Mouse (Mus musculus): ENCODE measurements around the gene Prph. TPM values are rescaled to one million over a fixed set of nuclear protein-coding genes. Genes with fewer than 3 reads are reported as not detected.
A peak's percentile ranks its signal among the peaks of the same experiment; 100 is the strongest.

Prph gene
- polyA plus RNA-seq, 1 experiment = not detected

DNA sequence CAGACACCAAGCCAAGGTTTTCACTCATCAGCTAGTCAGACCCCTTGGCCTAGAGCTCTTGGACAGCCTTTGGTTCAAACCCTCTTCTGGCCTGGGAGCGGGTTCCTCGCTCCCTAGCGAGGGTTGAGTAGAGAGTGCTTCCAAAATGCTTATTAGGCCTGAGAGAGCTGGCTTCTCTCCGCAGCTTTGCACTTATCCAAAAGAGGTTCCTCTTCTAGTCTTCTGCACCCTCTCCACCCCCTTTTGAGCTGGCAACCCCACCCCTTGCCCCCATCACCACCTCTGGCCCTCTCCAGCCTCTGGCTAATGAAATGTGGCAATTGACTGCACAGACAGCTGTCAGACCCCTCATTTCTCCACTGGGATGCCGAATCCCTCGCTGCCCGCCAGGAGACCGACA is 37.9 kb downstream of the Prph start, which contains the start of gene Dnajc22:
TSS of gene Dnajc22 (plus strand) at position 301 of the 400 bp plus-strand sequence.
- TF ChIP-seq CTCF (IDR thresholded peaks at IDR 0.05; ENCODE audit: insufficient read depth, low read depth, low read length) (no peak), POLR2A (IDR thresholded peaks at IDR 0.05; ENCODE audit: insufficient read depth, low read depth, low read length) (no peak)
- 86% methylated on average over 8 of the region's 8 CpGs for WGBS
- peak within 1 kb of the TSS; percentile 54 for H3K4me3 ChIP-seq (ENCODE audit: insufficient read depth, low read depth, low read length)
- H3K4me1 ChIP-seq (ENCODE audit: control insufficient read depth, insufficient read depth, low read length) = peaks cover 35% of the 10 kb centered on the region
- H3K27ac ChIP-seq (ENCODE audit: insufficient read depth, low read depth, low read length) = no peak within 1 kb of the TSS

DNA sequence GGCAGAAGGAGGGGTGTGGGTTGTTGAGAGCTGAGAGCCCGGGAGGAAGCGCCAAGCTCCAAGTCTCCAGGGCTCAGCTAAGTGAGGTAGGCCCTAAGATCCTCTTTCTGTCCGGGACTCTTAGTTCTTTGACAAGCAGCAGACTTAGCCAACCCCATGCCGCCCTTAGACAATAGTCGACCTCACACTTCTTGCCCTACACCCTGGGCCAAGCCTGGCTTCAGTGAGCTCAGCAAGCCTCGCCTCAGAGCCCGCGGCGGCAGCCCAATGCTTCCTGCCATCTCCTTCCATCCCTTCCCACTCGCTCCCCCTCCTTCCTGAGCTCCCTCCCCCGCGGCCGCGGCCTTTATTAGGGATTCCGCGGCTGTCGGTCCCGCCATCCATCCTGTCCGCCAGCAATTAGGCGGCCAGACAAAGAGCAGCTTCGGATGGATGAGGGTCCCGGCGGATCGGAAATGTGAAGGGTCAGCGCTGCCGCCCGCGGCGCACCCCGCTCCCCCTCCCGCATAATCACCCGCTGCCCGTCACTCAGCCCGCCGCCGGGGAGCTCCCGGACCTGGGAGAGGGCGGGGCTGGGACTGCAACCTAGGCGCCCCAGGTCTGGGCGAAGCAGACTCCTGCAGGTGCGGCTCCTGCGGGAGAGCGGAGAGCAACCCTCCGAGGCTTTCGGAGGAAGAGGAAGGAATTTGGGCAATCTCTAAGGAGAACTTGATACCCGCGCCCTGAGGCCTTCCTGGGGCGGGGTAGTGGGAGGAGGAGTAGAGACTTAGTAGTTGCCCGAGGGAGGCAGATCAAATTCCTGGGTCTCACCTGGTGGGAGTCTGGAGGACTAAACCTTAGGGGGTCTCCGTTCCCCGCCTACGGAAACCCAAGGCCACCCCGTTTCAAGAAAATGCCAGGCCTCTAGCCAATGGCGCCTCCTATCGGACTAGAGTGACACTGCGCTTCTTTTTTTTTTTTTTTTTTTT is 38.6 kb downstream of the Prph start:
- TF ChIP-seq CTCF (IDR thresholded peaks at IDR 0.05; ENCODE audit: insufficient read depth, low read depth, low read length) (peak; percentile 74), POLR2A (IDR thresholded peaks at IDR 0.05; ENCODE audit: insufficient read depth, low read depth, low read length) (no peak)
- H3K27ac ChIP-seq (ENCODE audit: insufficient read depth, low read depth, low read length) = no peak overlapping the region
- H3K4me3 ChIP-seq (ENCODE audit: insufficient read depth, low read depth, low read length) = peak overlapping the region; percentile 54
- 6% methylated on average over 56 of the region's 56 CpGs for WGBS
- peaks cover 38% of the 10 kb centered on the region for H3K4me1 ChIP-seq (ENCODE audit: control insufficient read depth, insufficient read depth, low read length)

DNA sequence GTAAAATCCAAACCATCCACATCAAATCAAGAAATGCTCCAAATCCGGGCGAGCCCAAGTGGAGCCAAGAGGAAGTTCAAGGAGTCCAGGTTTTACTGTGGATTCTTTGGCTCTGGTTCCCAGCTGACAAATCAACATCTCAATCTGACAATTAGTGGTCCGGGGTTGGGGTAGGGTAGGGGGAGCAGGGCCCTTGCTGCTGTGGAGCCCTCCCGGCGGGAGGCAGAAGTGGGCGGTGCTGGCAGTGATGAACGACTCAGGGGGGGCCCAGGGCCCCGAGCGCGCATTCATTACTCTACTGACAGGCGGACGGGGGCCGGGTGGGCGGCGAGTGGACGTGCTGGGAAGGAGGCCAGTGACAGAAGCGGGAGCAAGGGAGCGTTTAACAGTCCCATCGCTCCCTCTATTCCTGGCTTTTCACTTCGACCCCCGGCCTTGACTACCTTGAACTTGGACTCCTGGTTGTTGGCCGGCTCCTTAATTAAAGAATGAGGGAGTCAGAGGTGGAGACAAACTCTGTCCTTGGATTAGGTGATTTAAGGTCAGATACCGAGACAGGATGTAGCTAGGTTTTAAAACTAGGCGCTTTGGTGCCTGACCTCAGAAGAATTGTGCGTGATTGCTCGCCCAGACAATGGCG is 39.8 kb downstream of the Prph start:
- Histone ChIP-seq H3K27ac (ENCODE audit: insufficient read depth, low read depth, low read length) (no peak overlapping the region), H3K4me3 (ENCODE audit: insufficient read depth, low read depth, low read length) (no peak overlapping the region), H3K4me1 (ENCODE audit: control insufficient read depth, insufficient read depth, low read length) (peaks cover 41% of the 10 kb centered on the region)
- 19% methylated on average over 27 of the region's 27 CpGs for WGBS
- TF ChIP-seq POLR2A (IDR thresholded peaks at IDR 0.05; ENCODE audit: insufficient read depth, low read depth, low read length) (no peak), CTCF (IDR thresholded peaks at IDR 0.05; ENCODE audit: insufficient read depth, low read depth, low read length) (no peak)

DNA sequence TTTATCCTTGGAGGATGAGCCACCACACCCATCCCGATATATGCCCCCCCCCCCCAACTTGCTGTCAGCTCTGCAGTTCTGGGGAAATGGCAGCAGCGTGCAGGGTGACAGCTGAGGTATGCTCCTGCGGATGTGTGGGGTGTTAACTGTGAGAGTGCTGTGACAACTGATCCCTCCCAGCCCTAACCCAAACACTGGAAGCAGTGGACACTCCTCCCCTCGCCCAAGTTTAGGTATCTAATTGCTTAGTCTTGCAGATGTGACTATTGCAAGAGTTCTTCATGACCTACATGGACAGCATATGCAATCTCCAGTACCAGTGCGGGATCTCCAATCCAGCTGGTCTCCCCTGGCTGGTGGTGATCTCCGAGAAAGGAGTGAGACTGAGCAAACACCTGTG is 40.4 kb downstream of the Prph start:
- TF ChIP-seq CTCF (IDR thresholded peaks at IDR 0.05; ENCODE audit: insufficient read depth, low read depth, low read length) (no peak), POLR2A (IDR thresholded peaks at IDR 0.05; ENCODE audit: insufficient read depth, low read depth, low read length) (no peak)
- 66% methylated on average over 6 of the region's 6 CpGs for WGBS
- H3K4me1 ChIP-seq (ENCODE audit: control insufficient read depth, insufficient read depth, low read length) = peaks cover 41% of the 10 kb centered on the region

DNA sequence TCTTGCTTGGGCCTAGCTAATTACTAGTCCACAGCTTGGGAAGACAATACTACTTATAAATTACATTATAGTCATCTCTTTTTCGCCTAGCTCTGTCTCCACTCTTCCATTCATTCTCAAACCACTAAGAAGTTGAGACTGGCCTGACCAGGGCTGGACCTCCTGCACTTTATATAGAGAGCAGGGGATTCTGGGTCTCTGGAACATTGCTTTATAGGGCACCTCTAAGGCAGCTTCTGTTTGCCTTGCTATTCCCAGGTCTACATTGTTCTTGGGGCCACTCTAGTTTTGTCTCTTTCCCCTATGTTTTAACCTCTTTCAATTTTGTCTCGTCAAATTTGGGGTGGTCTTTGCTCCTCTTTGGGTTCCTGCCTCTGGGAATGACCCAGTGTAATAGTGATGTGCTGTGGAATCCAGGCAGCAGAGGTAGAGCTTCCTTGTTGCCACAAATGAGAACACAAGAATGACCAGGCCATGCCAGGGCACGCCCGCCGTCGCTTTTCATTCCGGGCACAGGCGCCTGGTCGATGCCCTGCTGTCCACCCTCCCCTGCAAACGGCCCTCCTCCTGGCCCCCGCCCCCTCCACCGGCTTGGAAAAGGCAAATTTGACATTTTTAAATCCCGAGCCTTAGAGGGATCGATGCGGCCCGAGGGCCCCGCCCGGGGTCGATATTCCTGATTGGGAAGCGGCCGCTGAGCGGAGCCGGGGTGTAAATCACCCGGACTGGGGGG is 41.3 kb downstream of the Prph start:
- Histone ChIP-seq H3K4me3 (ENCODE audit: insufficient read depth, low read depth, low read length) (no peak overlapping the region), H3K4me1 (ENCODE audit: control insufficient read depth, insufficient read depth, low read length) (peaks cover 41% of the 10 kb centered on the region), H3K27ac (ENCODE audit: insufficient read depth, low read depth, low read length) (no peak overlapping the region)
- WGBS = 34% methylated on average over 24 of the region's 24 CpGs
- no peak for TF ChIP-seq POLR2A (IDR thresholded peaks at IDR 0.05; ENCODE audit: insufficient read depth, low read depth, low read length)
- TF ChIP-seq CTCF (IDR thresholded peaks at IDR 0.05; ENCODE audit: insufficient read depth, low read depth, low read length) = no peak

More for the DNA sequence above, 40.4 kb downstream of the Prph start:
- Histone ChIP-seq H3K27ac (ENCODE audit: insufficient read depth, low read depth, low read length) (no peak overlapping the region), H3K4me3 (ENCODE audit: insufficient read depth, low read depth, low read length) (no peak overlapping the region)

DNA sequence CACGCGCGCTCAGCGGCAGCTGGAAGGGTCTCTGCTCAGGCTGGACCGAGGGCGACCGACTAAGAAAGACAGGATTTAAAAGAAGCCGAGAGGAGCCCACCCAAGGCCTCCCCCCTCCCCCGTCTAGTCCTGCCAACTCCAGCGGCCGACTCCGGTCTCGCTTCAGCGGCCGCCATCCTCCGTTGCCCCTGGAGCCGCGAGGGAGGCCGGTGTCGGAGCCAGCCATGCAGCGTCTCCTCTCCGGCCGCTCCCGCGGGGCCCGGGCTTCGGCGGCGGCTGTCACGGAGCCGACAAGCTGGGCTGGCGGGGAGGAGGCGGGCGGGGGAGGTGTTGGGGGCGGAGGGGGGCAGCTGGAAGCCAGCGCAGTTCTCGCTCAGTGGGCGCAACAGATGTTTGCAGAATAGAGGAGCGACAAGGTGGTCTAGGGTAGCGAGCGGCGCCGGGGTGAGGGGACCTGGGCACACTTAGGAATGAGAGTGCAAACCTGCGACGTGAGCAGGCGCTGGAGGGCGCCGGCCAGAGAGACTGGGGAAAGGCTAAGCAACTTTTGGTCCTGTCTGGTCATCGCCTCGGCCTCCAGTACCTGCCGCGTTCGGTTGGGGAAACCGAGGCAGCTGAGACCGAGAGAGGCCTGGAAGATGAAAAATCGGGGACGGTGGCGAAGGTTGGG is 42.0 kb downstream of the Prph start:
- Histone ChIP-seq H3K27ac (ENCODE audit: insufficient read depth, low read depth, low read length) (no peak overlapping the region), H3K4me3 (ENCODE audit: insufficient read depth, low read depth, low read length) (peak overlapping the region; percentile 32), H3K4me1 (ENCODE audit: control insufficient read depth, insufficient read depth, low read length) (peaks cover 41% of the 10 kb centered on the region)
- WGBS = 2% methylated on average over 57 of the region's 58 CpGs
- TF ChIP-seq CTCF (IDR thresholded peaks at IDR 0.05; ENCODE audit: insufficient read depth, low read depth, low read length) (no peak), POLR2A (IDR thresholded peaks at IDR 0.05; ENCODE audit: insufficient read depth, low read depth, low read length) (no peak)

DNA sequence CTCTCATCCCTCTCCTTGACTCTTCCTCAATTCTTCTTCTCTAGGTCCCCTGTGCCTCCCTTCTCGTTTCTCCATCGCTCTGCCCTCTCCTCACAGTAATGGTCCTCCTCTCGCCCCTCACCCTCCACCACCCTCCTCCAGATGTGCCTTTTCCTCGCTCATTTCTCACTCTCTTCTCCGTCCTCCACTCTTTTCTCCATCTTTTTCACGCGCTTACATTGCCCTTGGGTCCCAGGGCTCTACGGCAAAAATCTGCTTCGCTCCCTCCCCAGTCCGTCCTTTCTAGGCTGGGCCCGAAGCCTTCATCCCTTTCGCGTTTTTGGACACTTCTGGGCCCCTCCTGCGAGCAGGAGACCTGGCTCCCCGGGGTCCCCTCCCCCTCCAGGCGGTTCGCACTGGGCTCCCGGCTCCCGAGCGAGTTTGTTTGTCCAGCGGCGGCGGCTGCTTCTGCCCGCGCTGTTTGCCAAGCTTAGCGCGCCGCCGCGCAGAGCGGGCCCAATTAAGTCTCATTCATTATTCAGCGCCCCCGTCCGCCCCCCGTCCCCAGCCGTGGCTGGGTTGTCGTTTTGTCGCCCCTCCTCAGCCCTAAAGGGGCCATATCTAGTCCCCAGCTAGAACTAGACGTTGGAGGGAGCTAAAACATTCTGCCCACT is 43.0 kb downstream of the Prph start:
- peak overlapping the region; percentile 33 for H3K4me3 ChIP-seq (ENCODE audit: insufficient read depth, low read depth, low read length)
- no peak for TF ChIP-seq CTCF (IDR thresholded peaks at IDR 0.05; ENCODE audit: insufficient read depth, low read depth, low read length)
- 2% methylated on average over 39 of the region's 39 CpGs for WGBS
- no peak overlapping the region for H3K27ac ChIP-seq (ENCODE audit: insufficient read depth, low read depth, low read length)
- H3K4me1 ChIP-seq (ENCODE audit: control insufficient read depth, insufficient read depth, low read length) = peaks cover 39% of the 10 kb centered on the region

DNA sequence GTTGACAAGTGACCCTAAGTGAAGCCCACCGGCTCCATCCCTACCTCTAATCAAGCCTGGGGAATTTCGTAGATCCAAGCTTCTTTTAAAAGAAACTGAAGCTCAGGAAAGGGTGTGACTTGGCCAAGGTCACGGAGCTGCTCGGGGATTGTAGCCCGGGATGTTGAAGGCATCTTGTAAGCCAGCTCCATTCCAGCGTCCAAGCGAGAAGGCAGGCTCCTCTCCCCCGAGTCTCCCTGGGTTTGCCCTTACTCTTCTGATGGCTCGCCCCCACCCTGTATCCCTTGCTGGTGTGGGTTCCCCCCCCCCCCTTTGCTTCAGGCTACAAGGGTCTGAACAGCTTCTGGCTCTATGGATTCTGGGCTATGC is 43.5 kb downstream of the Prph start:
- TF ChIP-seq POLR2A (IDR thresholded peaks at IDR 0.05; ENCODE audit: insufficient read depth, low read depth, low read length) (no peak), CTCF (IDR thresholded peaks at IDR 0.05; ENCODE audit: insufficient read depth, low read depth, low read length) (no peak)
- 14% methylated on average over 9 of the region's 9 CpGs for WGBS
- Histone ChIP-seq H3K4me3 (ENCODE audit: insufficient read depth, low read depth, low read length) (0 out of 2 replicates have a peak overlapping the region, but pooled peaks have one; percentile 33), H3K27ac (ENCODE audit: insufficient read depth, low read depth, low read length) (no peak overlapping the region), H3K4me1 (ENCODE audit: control insufficient read depth, insufficient read depth, low read length) (peaks cover 34% of the 10 kb centered on the region)

Measured in olfactory bulb, adult 2 months (tissue).